Mouse (Mus musculus) kidney, adult 9 months (tissue): ENCODE measurements around the gene Foxc1.

ENCODE experiments used
- DNase-seq: peaks from one replicate; pipeline ENCODE4 v3.0.0; 2022

The Foxc1 gene

DNA sequence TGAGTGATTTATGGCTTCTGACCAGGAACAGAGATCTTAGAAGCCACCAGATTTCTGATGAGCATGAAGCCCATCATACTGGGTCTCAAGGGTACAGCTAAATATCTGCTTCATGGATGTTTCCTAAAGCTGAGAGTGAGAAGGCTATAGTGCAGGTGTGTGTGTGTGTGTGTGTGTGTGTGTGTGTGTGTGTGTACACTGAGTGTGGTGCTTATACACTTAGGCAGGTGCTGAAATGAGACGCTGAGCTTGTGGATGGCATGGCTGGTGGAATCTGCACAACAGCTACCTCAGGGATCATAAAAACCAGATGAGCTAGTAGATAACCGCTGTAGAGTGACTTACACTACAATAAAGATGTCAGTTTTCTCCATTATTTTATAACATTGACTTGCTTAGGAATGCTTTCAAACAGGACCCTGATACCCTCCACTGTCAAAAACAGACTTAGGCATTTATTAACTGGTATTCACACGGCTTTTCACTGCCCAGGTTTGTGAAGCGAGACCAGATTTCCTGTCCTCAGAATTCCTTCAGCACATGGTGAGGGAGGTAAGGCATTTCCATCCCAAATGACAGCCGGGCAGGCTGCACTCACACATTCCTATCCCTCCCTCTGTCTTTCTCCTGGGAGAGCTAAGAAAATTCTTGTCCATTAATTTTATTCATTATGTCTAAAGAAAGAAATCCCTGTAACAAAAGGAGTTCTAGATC is 43.0 kb downstream of the Foxc1 start:
- DNase-seq, result peak; percentile 11

DNA sequence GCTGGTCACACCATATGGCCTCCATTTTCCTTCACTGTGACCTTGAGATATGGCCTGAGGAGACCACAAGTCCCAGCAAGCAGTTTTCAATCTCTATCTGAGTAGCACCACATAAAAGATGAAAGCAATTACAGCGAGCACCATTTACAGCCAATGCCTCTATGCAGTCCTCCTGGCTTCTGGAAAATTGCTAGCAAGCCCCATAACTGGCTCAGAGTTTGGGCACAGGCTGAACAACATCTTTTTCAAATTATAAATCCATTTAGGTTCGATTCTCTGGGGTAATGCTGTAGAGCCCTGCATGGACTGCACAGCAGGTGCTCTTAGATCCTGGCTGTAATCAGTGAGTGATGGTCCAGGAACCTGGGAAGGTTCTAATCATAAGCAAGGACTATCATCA is 47.1 kb downstream of the Foxc1 start:
- DNase-seq, result no peak

DNA sequence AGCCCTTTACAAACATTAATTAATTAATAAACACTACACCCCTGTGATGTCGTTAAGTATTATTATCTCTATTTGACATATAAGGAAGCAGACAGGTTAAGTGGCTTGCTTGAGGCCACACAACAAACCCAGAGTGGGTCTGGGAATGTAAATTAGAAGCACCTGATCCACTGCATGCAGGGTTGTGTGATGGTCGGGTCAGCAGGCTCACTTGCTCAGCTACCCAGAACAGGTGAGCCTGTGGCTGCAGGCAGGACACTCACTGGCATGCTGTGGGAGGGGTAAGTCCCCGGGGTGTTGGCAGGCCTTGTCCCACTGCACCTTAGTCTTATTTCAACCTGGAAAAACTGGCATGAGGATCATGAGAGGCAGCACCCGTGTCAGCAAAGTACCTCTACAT is 47.6 kb downstream of the Foxc1 start:
- peak; percentile 8 for DNase-seq

DNA sequence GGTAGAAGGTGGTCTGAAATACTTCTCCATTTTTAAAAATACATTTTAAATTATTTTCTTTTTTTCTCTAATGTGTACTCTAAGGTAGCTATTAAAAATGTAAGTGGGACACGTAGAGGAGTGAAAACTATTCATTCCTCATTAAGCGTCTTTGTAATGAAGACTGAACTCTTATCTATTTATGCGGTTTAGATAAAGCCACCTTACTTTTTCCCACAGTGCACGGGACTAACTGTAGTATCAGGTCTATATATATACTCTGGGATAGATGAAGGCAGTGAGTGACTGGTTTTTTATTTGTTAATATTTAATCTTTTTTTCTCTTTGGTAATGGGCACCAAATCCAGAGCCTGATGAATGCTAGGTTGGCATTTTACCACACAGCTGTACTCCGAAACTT is 53.8 kb downstream of the Foxc1 start:
- no peak for DNase-seq
